Mouse (Mus musculus): Measurements from ENCODE around the gene Nek7.

DNA sequence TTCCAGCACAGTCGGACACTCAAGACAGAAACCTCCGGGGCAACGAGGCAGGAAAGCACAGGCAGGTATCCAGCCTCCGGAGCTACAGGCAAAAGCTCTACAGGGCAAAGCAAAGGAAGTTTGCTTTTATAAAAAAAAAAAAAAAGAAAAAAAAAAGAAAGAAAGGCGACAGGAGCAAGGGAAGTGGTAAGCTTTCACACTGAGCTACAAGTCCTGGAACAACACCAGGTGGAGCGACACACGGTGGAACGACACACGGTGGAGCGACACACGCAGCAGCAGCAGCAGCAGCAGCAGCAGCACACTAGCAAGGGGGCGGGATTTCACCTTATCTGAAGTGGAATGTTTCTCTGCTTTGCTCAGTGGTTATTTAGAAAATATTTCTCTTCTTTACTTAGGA is 10.8 kb downstream of the Nek7 start:
- no peak for TF ChIP-seq CTCF (IDR thresholded peaks at IDR 0.05; ENCODE audit: extremely low read depth, insufficient read length, insufficient replicate concordance, low read depth, low read length)
- no peak for TF ChIP-seq POLR2A (IDR thresholded peaks at IDR 0.05; ENCODE audit: low read depth, low read length)

Measured in small intestine, adult 2 months (tissue).